Mouse (Mus musculus) heart, adult 8-10 months (tissue): ENCODE measurements at regions not wholly inside any gene's neighbourhood (a gene's known extent, or its start where the extent isn't known, plus 50 kb on each side); places are given as distances from the start of the nearest gene placed in this dataset.

Experiments
- DNase-seq: peaks from one replicate; pipeline ENCODE4 v3.0.0; 2022; ENCODE audit warnings: low spot score

- no peak for DNase-seq
Observed at GRCm38 (mm10) chr17:64382894-64383293, 51.2 kb upstream of the Pja2 start.

GRCm38 (mm10) chr17:64383600-64383999 lies 51.9 kb upstream of the Pja2 start:
- DNase-seq = no peak

- DNase-seq = no peak
Observed at GRCm38 (mm10) chr17:64390349-64390748, 58.6 kb upstream of the Pja2 start.

- peak; percentile 27 for DNase-seq
Observed at GRCm38 (mm10) chr17:64397254-64397897, 65.7 kb upstream of the Pja2 start.

GRCm38 (mm10) chr17:64398114-64398692 lies 66.5 kb upstream of the Pja2 start:
- DNase-seq = no peak

- DNase-seq = no peak
Observed at GRCm38 (mm10) chr17:64398708-64399107, 67.0 kb upstream of the Pja2 start.

- no peak for DNase-seq
Observed at GRCm38 (mm10) chr17:64406742-64407254, 75.1 kb upstream of the Pja2 start.

GRCm38 (mm10) chr17:64407255-64408011 lies 75.7 kb upstream of the Pja2 start:
- no peak for DNase-seq

- DNase-seq = no peak
Observed at GRCm38 (mm10) chr17:64425811-64426210, 94.1 kb upstream of the Pja2 start.

GRCm38 (mm10) chr17:64426536-64426935 lies 94.8 kb upstream of the Pja2 start:
- DNase-seq = no peak

- no peak for DNase-seq
Observed at GRCm38 (mm10) chr17:64439571-64439970, 107.9 kb upstream of the Pja2 start.

GRCm38 (mm10) chr17:64454736-64455135 lies 123.0 kb upstream of the Pja2 start:
- DNase-seq = no peak

- DNase-seq = no peak
Observed at GRCm38 (mm10) chr17:64466273-64466672, 134.3 kb upstream of the Man2a1 start.

GRCm38 (mm10) chr17:64466746-64467145 lies 133.8 kb upstream of the Man2a1 start:
- DNase-seq = no peak

- DNase-seq = no peak
Observed at GRCm38 (mm10) chr17:64467297-64467696, 133.2 kb upstream of the Man2a1 start.

GRCm38 (mm10) chr17:64469754-64470400 lies 130.7 kb upstream of the Man2a1 start:
- no peak for DNase-seq

- DNase-seq = no peak
Observed at GRCm38 (mm10) chr17:64480607-64481038, 119.9 kb upstream of the Man2a1 start.

GRCm38 (mm10) chr17:64484835-64485234 lies 115.7 kb upstream of the Man2a1 start:
- DNase-seq = no peak

- DNase-seq = no peak
Observed at GRCm38 (mm10) chr17:64489769-64490335, 110.7 kb upstream of the Man2a1 start.

GRCm38 (mm10) chr17:64490664-64491063 lies 109.9 kb upstream of the Man2a1 start:
- DNase-seq = no peak

- no peak for DNase-seq
Observed at GRCm38 (mm10) chr17:64491922-64492353, 108.6 kb upstream of the Man2a1 start.
